Mouse (Mus musculus) MEL (cell line): ENCODE measurements around the gene Ranbp2.

Source experiments
- CHD1 ChIP-seq: IDR thresholded peaks from 2 replicates; pipeline ENCODE4 v1.6.1; 2012; ENCODE audit warnings: low read depth, mild to moderate bottlenecking, inconsistent platforms, low read length, improper control_type of control experiment
- POLR2A ChIP-seq, 2 experiments: IDR thresholded peaks; 2 replicates each; pipeline ENCODE4 v1.6.1; 2011 to 2012; ENCODE audit warnings: low read length in 2 of 2, mild to moderate bottlenecking in 2 of 2, control low read depth in 1 of 2, improper control_type of control experiment in 1 of 2, low read depth in 1 of 2, moderate library complexity in 1 of 2; ENCODE audit not compliant: control insufficient read depth in 1 of 2, insufficient read depth in 1 of 2, poor library complexity in 1 of 2
- RCOR1 ChIP-seq: IDR thresholded peaks from 2 replicates; pipeline ENCODE4 v1.6.1; 2012; ENCODE audit warnings: low read depth, mild to moderate bottlenecking, inconsistent platforms, low read length, improper control_type of control experiment

GRCm38 (mm10) chr10:58532177-58532576 is 85.5 kb downstream of the Ranbp2 start:
- TF ChIP-seq POLR2A (IDR thresholded peaks at IDR 0.05; ENCODE audit: control insufficient read depth in 1 of 2, insufficient read depth in 1 of 2, low read depth in 1 of 2, low read length in 2 of 2, poor library complexity in 1 of 2) (no peak), RCOR1 (no peak), CHD1 (no peak)
